Mouse (Mus musculus): Measurements from ENCODE around the gene Cyp2j6. TPM values are rescaled to one million over a fixed set of nuclear protein-coding genes. Genes with fewer than 3 reads are reported as not detected.

Gene Cyp2j6
- total RNA-seq, 2 experiments from 2014 or later: 3.7 to 4.8 TPM

Other genes starting within 250 kb of the Cyp2j6 start
- gene Cyp2j11, start 205.0 kb downstream of the Cyp2j6 start, total RNA-seq (2021): not detected
- gene Cyp2j8, start 46.3 kb downstream of the Cyp2j6 start, total RNA-seq (2021): not detected
- gene Cyp2j9, start 37.9 kb upstream of the Cyp2j6 start, total RNA-seq (2021): 1 to 10 TPM in 1 of 2 experiments, under 1 TPM in 1; 0.68 to 1.3 TPM
- not detected for gene Cyp2j5, start 110.5 kb upstream of the Cyp2j6 start, total RNA-seq (2021)
- not detected for gene Gm12695, start 231.5 kb upstream of the Cyp2j6 start, total RNA-seq (2021)